Mouse (Mus musculus): ENCODE measurements around the gene Pde4d. TPM values are rescaled to one million over a fixed set of nuclear protein-coding genes. Genes with fewer than 3 reads are reported as not detected.

The Pde4d gene
- polyA plus RNA-seq, 1 experiment from 2014 or later = 18.6 TPM

DNA sequence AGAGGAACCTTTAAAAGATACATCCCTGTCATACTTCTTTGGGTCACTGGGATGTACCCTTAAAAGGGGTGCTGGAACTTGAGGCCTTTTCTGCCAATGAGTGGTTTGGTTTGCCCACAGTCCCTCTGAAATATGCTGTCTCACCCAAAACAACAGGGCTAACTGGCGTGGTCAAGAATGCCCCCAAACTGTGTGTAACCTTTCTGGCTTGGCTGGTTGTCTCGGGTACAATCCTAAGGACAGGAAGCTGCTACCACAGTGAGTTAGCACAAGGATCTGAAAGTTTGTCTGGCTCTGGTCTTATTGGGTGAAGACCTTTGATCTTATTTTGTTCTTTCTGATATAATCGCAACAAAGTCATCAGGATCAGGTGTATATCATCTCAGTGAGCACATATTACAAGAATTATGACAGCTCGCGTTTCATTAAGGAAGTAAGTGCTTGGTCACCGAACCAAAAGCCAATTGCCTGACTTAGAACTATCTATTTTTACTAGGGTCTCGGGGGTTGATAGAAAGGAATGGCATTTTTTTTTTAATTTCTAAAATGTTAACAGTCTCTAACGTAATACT lies 1165.6 kb downstream of the Pde4d start:
- no peaks in the 10 kb centered on the region for H3K36me3 ChIP-seq (ENCODE audit: control insufficient read depth, insufficient read depth, low read length)
- WGBS = 64% methylated on average over 8 of the region's 8 CpGs
- DNase-seq (ENCODE audit: low spot score) (no peak), ATAC-seq (replicated peaks; ENCODE audit: low FRiP score, low TSS enrichment, low read depth) (no peak)
- no peaks in the 10 kb centered on the region for H3K9me3 ChIP-seq (ENCODE audit: control insufficient read depth, low read length)
- no peak overlapping the region for H3K27ac ChIP-seq (ENCODE audit: low read depth)
- no peak overlapping the region for H3K4me3 ChIP-seq (ENCODE audit: low read depth, low read length)
- no peaks in the 10 kb centered on the region; the same call in 1 of the 2 replicates for H3K4me1 ChIP-seq (replicated peaks; ENCODE audit: control insufficient read depth, insufficient read depth, low read length)
- H3K27me3 ChIP-seq (replicated peaks; ENCODE audit: control insufficient read depth, insufficient read depth, low read length) = no peaks in the 10 kb centered on the region
- H3K4me2 ChIP-seq (ENCODE audit: low read length) = no peak overlapping the region
- H3K9ac ChIP-seq (ENCODE audit: low read length) = no peak overlapping the region

DNA sequence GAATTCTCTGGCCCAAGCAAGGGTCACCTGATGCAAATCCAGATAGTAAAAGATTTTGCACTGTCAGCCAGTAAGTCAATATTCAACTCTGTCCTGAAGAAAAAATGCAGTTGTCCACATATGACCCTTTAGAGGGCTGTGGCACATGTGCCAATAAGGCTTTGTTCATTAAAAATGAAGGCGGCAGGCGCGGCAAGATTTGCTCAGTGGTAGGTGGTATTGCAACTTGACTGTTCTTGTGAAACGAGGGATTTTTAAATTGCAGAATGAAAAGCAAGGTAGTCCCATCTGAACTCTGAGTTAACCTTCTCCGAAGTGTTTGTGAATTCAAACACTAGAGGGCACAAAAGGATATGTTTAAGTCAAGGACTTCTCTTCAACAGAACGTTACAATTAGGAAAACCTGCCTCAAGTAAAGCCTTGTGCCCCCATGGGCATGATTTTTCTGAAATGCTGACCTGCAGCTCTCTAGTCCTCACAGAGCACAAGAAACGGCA lies 1166.1 kb downstream of the Pde4d start:
- H3K4me2 ChIP-seq (ENCODE audit: low read length) = no peak overlapping the region
- no peak overlapping the region for H3K27ac ChIP-seq (ENCODE audit: low read depth)
- no peak for DNase-seq (ENCODE audit: low spot score)
- no peaks in the 10 kb centered on the region; the same call in 1 of the 2 replicates for H3K4me1 ChIP-seq (replicated peaks; ENCODE audit: control insufficient read depth, insufficient read depth, low read length)
- no peaks in the 10 kb centered on the region for H3K9me3 ChIP-seq (ENCODE audit: control insufficient read depth, low read length)
- no peaks in the 10 kb centered on the region for H3K27me3 ChIP-seq (replicated peaks; ENCODE audit: control insufficient read depth, insufficient read depth, low read length)
- no peak overlapping the region for H3K4me3 ChIP-seq (ENCODE audit: low read depth, low read length)
- no peak overlapping the region for H3K9ac ChIP-seq (ENCODE audit: low read length)
- ATAC-seq (replicated peaks; ENCODE audit: low FRiP score, low TSS enrichment, low read depth) = no peak
- H3K36me3 ChIP-seq (ENCODE audit: control insufficient read depth, insufficient read depth, low read length) = no peaks in the 10 kb centered on the region
- 18% methylated on average over 7 of the region's 7 CpGs for WGBS

DNA sequence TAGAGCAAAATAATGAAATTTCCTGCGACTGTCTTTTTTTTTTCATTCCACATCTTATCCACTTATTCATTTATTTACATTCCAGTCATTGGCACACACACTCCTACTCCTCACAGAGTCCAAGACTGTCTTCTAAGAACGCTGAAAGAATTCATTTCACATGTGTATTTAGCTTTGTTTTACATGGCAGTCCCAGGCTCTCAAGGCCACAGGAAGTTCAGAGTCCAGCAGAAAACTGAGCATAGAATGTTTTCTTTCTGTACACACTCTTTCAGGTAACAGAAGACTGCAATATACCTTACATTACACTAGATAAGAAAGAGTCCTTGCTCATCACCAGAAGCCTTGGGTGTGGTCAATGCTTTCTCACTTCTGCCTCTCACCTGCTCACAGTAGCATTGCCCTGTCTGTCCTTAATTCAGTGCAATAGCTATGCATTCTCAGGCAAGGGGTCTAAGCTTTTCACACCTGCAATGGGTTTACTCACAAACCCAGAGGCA lies 1169.5 kb downstream of the Pde4d start:
- Histone ChIP-seq H3K27ac (ENCODE audit: low read depth) (no peak overlapping the region), H3K9me3 (ENCODE audit: control insufficient read depth, low read length) (no peaks in the 10 kb centered on the region), H3K4me1 (replicated peaks; ENCODE audit: control insufficient read depth, insufficient read depth, low read length) (no peaks in the 10 kb centered on the region), H3K4me2 (ENCODE audit: low read length) (no peak overlapping the region), H3K4me3 (ENCODE audit: low read depth, low read length) (no peak overlapping the region), H3K27me3 (replicated peaks; ENCODE audit: control insufficient read depth, insufficient read depth, low read length) (no peaks in the 10 kb centered on the region), H3K36me3 (ENCODE audit: control insufficient read depth, insufficient read depth, low read length) (no peaks in the 10 kb centered on the region), H3K9ac (ENCODE audit: low read length) (no peak overlapping the region)
- DNase-seq (ENCODE audit: low spot score) (no peak), ATAC-seq (replicated peaks; ENCODE audit: low FRiP score, low TSS enrichment, low read depth) (no peak)
- 54% methylated on average over 2 of the region's 2 CpGs for WGBS

DNA sequence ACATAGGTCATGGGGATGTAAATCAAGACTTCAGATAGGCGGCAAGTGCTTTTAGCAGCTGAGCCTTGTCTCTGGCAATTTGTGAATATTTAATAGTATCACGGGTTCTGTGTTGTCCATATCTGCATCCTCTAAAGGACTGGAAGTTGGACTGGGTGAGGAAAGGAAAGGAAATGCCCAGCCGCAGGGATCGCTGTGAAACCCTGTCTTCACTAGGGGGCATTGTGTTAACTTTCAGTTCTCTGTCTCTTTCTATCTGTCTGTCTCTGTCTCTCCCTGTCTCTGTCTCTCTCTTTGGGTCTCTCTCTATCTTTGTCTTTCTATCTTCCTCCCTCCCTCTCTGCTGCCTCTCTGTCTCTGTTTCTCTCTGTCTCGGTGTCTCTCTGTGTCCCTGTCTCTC lies 1172.5 kb downstream of the Pde4d start:
- Histone ChIP-seq H3K9me3 (ENCODE audit: control insufficient read depth, low read length) (no peaks in the 10 kb centered on the region), H3K4me2 (ENCODE audit: low read length) (no peak overlapping the region), H3K4me1 (replicated peaks; ENCODE audit: control insufficient read depth, insufficient read depth, low read length) (no peaks in the 10 kb centered on the region; the same call in 1 of the 2 replicates), H3K27me3 (replicated peaks; ENCODE audit: control insufficient read depth, insufficient read depth, low read length) (no peaks in the 10 kb centered on the region), H3K36me3 (ENCODE audit: control insufficient read depth, insufficient read depth, low read length) (no peaks in the 10 kb centered on the region), H3K9ac (ENCODE audit: low read length) (no peak overlapping the region), H3K27ac (ENCODE audit: low read depth) (no peak overlapping the region), H3K4me3 (ENCODE audit: low read depth, low read length) (no peak overlapping the region)
- no peak for ATAC-seq (replicated peaks; ENCODE audit: low FRiP score, low TSS enrichment, low read depth)
- WGBS = 72% methylated on average over 5 of the region's 5 CpGs
- DNase-seq (ENCODE audit: low spot score) = no peak

DNA sequence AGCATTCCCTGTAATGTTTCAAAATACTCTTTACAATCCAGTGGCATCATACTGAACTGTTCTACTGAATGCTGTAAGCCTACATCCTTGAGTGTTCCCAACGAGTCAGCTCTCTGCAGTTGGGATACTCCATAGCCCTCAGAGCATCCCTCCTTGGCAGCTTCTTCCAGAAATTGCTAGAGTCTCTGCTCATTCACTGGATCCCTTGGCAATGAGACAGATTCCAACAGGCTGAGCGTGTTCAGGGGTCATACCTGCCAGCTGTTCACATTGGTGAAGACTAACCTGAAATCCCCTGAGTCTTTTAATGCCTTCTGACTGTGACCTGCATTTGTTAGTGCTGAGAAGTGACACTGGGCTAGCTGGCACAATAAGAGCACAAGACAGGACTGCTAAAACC lies 1173.5 kb downstream of the Pde4d start:
- no peaks in the 10 kb centered on the region for H3K27me3 ChIP-seq (replicated peaks; ENCODE audit: control insufficient read depth, insufficient read depth, low read length)
- H3K36me3 ChIP-seq (ENCODE audit: control insufficient read depth, insufficient read depth, low read length) = no peaks in the 10 kb centered on the region
- no peak overlapping the region for H3K4me2 ChIP-seq (ENCODE audit: low read length)
- ATAC-seq (replicated peaks; ENCODE audit: low FRiP score, low TSS enrichment, low read depth) = no peak
- no peaks in the 10 kb centered on the region; the same call in 1 of the 2 replicates for H3K4me1 ChIP-seq (replicated peaks; ENCODE audit: control insufficient read depth, insufficient read depth, low read length)
- no peak overlapping the region for H3K27ac ChIP-seq (ENCODE audit: low read depth)
- H3K9ac ChIP-seq (ENCODE audit: low read length) = no peak overlapping the region
- no peaks in the 10 kb centered on the region for H3K9me3 ChIP-seq (ENCODE audit: control insufficient read depth, low read length)
- DNase-seq (ENCODE audit: low spot score) = no peak
- H3K4me3 ChIP-seq (ENCODE audit: low read depth, low read length) = no peak overlapping the region
- 78% methylated on average over 2 of the region's 2 CpGs for WGBS

DNA sequence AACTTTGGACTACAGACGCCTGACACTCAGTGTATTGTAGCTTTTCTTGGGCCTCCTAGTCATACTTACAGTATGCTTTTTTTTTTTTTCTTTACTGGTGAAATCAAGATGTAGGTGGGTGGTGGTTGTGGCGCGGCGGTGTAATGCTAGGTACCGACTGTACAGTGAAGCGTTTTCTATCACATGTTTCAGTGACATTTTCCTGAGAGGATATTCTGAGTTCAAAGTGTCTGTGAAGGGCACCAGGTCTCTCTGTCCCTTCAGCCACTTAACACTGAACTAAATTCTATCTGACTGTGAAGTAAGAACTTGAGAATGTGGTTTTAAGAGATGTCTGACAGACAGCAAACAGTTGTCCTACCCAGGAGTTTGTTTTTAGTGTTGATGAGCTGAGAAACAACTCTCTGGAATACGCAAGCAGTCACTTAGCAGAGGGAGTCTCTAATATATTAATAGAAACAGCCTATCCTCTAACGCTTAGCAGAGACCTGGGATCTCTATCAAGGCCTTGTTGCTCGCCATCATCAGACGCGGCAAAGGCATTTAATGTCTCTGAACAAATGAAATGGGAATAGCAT lies 1175.1 kb downstream of the Pde4d start:
- DNase-seq (ENCODE audit: low spot score) (no peak), ATAC-seq (replicated peaks; ENCODE audit: low FRiP score, low TSS enrichment, low read depth) (no peak)
- Histone ChIP-seq H3K4me3 (ENCODE audit: low read depth, low read length) (no peak overlapping the region), H3K4me2 (ENCODE audit: low read length) (no peak overlapping the region), H3K9me3 (ENCODE audit: control insufficient read depth, low read length) (no peaks in the 10 kb centered on the region), H3K27ac (ENCODE audit: low read depth) (no peak overlapping the region), H3K4me1 (replicated peaks; ENCODE audit: control insufficient read depth, insufficient read depth, low read length) (no peaks in the 10 kb centered on the region; the same call in 1 of the 2 replicates), H3K36me3 (ENCODE audit: control insufficient read depth, insufficient read depth, low read length) (no peaks in the 10 kb centered on the region), H3K27me3 (replicated peaks; ENCODE audit: control insufficient read depth, insufficient read depth, low read length) (no peaks in the 10 kb centered on the region), H3K9ac (ENCODE audit: low read length) (no peak overlapping the region)
- 82% methylated on average over 11 of the region's 11 CpGs for WGBS

DNA sequence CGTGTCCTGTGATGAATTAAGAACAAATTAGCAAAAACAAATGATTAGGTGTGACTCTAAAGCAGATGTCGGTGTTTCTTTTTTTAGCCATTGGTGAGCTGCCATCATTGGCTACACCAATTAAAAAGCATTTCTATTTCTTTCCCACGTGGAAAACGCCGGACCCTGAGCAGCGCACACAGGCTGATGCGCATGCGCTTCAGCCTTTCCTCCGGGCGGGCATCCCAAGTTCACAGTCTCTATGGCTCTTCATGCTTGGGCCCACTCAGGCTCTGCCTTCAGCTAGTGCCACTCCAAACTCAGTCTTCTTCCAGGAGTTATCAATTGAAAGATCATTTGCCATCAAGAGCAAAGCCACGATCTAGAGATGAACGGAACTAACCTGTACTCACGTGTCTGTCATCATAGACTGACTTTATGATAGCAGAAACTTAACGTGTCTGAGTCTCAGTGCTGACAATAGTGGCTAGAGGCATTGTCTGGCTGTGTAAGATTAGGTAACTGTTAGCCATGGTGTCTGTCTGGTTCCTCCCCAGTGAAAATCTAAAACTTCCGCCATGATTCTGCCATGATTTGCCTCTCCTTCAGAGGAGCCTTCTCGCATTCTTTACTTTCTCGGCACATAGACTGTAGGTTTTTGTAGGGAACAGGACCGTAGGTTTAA lies 1175.8 kb downstream of the Pde4d start:
- H3K36me3 ChIP-seq (ENCODE audit: control insufficient read depth, insufficient read depth, low read length) = no peaks in the 10 kb centered on the region
- 92% methylated on average over 18 of the region's 18 CpGs for WGBS
- H3K4me2 ChIP-seq (ENCODE audit: low read length) = no peak overlapping the region
- no peak for DNase-seq (ENCODE audit: low spot score)
- no peak overlapping the region for H3K9ac ChIP-seq (ENCODE audit: low read length)
- no peaks in the 10 kb centered on the region; the same call in 1 of the 2 replicates for H3K4me1 ChIP-seq (replicated peaks; ENCODE audit: control insufficient read depth, insufficient read depth, low read length)
- no peak overlapping the region for H3K4me3 ChIP-seq (ENCODE audit: low read depth, low read length)
- no peaks in the 10 kb centered on the region for H3K9me3 ChIP-seq (ENCODE audit: control insufficient read depth, low read length)
- no peak overlapping the region for H3K27ac ChIP-seq (ENCODE audit: low read depth)
- no peak for ATAC-seq (replicated peaks; ENCODE audit: low FRiP score, low TSS enrichment, low read depth)
- no peaks in the 10 kb centered on the region for H3K27me3 ChIP-seq (replicated peaks; ENCODE audit: control insufficient read depth, insufficient read depth, low read length)

DNA sequence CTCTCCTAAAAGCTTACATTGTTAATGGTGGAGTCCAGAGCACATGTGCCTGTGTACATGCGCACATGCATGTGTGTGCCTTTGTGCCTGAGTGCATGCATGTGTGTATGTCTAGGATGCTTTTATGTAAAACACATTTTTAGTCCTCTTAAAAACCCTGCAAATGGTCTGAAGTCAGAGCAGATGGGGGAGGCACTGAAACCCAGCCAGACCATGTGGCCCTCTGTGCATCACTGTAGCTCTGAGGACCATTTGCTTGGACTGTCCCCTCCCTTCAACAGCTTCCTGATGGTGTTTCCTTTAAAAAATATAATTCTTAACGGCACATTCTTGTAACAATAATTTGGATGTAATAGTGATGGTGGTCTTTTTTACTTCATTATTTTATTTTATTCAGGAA lies 1177.5 kb downstream of the Pde4d start:
- Histone ChIP-seq H3K27ac (ENCODE audit: low read depth) (no peak overlapping the region), H3K9me3 (ENCODE audit: control insufficient read depth, low read length) (no peaks in the 10 kb centered on the region), H3K4me3 (ENCODE audit: low read depth, low read length) (no peak overlapping the region), H3K9ac (ENCODE audit: low read length) (no peak overlapping the region), H3K36me3 (ENCODE audit: control insufficient read depth, insufficient read depth, low read length) (no peaks in the 10 kb centered on the region), H3K4me1 (replicated peaks; ENCODE audit: control insufficient read depth, insufficient read depth, low read length) (peaks cover 12% of the 10 kb centered on the region), H3K4me2 (ENCODE audit: low read length) (no peak overlapping the region), H3K27me3 (replicated peaks; ENCODE audit: control insufficient read depth, insufficient read depth, low read length) (no peaks in the 10 kb centered on the region)
- DNase-seq (ENCODE audit: low spot score) = no peak
- 81% methylated on average over 2 of the region's 2 CpGs for WGBS
- no peak for ATAC-seq (replicated peaks; ENCODE audit: low FRiP score, low TSS enrichment, low read depth)
